Mouse (Mus musculus): ENCODE measurements around the gene Ruvbl2. TPM values are rescaled to one million over a fixed set of nuclear protein-coding genes. Genes with fewer than 3 reads are reported as not detected.

Gene Ruvbl2
- total and polyA plus RNA-seq, 3 experiments: 253 to 277 (median 267) TPM

- Histone ChIP-seq H3K4me2 (ENCODE audit: insufficient read depth, low read depth, poor library complexity, severe bottlenecking) (no peak overlapping the region), H3K4me1 (ENCODE audit: control insufficient read depth in 1 of 2, insufficient read depth in 2 of 2) (peaks cover 4 to 17% of the 10 kb centered on the region in 2 experiments; a peak in 2 of 4 replicates), H3K36me3 (replicated peaks in 1 of 2; ENCODE audit: control insufficient read depth in 1 of 2, insufficient read depth in 1 of 2, low read length in 1 of 2) (peaks cover 0 to 4% of the 10 kb centered on the region in 2 experiments), H3K9me3 (replicated peaks; ENCODE audit: low read length) (peaks cover 3% of the 10 kb centered on the region), H3K79me2 (replicated peaks; ENCODE audit: control insufficient read depth, extremely low read depth, insufficient read depth, poor library complexity, severe bottlenecking) (no peaks in the 10 kb centered on the region), H3K27ac (ENCODE audit: insufficient read depth, low read depth) (no peak overlapping the region), H3K27me3 (replicated peaks) (peaks cover 57% of the 10 kb centered on the region), H3K4me3 (replicated peaks in 1 of 3; ENCODE audit: low read depth in 2 of 3, low read length in 2 of 3, poor library complexity in 1 of 3) (no peak overlapping the region), H3K9ac (ENCODE audit: insufficient read depth, low read depth) (no peak overlapping the region)
- dilution Hi-C loops (cut with MboI; ENCODE audit: extremely low pct_ligation_motif_present, extremely low pct_unique_long_range_greater_than_20kb, low sequenced_read_pairs): no loop called here
- in situ Hi-C loops (cut with MboI; ENCODE audit: low pct_ligation_motif_present, low pct_unique_long_range_greater_than_20kb, low sequenced_read_pairs): no loop called here
- DNase-seq (ENCODE audit: extremely low read depth): no peak
- TF ChIP-seq NRF1 (IDR thresholded peaks at IDR 0.05; ENCODE audit: low read depth, low read length) (no peak), CHD2 (IDR thresholded peaks at IDR 0.05; ENCODE audit: low read length) (no peak), E2F4 (IDR thresholded peaks at IDR 0.05; ENCODE audit: insufficient replicate concordance, low read depth, low read length) (no peak), ELF1 (IDR thresholded peaks at IDR 0.05; ENCODE audit: low read depth, low read length) (no peak), CHD1 (IDR thresholded peaks at IDR 0.05; ENCODE audit: low read depth, low read length) (no peak), HCFC1 (IDR thresholded peaks at IDR 0.05; ENCODE audit: low read depth, low read length) (no peak), SMC3 (IDR thresholded peaks at IDR 0.05; ENCODE audit: low read depth, low read length) (no peak), UBTF (IDR thresholded peaks at IDR 0.05; ENCODE audit: low read depth, low read length) (no peak), RCOR1 (conservative IDR thresholded peaks at IDR 0.05; ENCODE audit: low read depth, low read length) (no peak), MAFK (IDR thresholded peaks at IDR 0.05; ENCODE audit: insufficient replicate concordance, low read length) (no peak), POLR2A (IDR thresholded peaks at IDR 0.05; ENCODE audit: low read depth, low read length) (no peak), SIN3A (IDR thresholded peaks at IDR 0.05; ENCODE audit: low read length) (no peak), KAT2A (IDR thresholded peaks at IDR 0.05; ENCODE audit: insufficient replicate concordance, low read length) (no peak), BHLHE40 (IDR thresholded peaks at IDR 0.05; ENCODE audit: low read depth, low read length) (no peak), PAX5 (IDR thresholded peaks at IDR 0.05; ENCODE audit: low read length) (no peak), ZKSCAN1 (IDR thresholded peaks at IDR 0.05; ENCODE audit: borderline replicate concordance, low read depth, low read length) (no peak), USF2 (conservative IDR thresholded peaks at IDR 0.05; ENCODE audit: low read depth, low read length) (no peak), MEF2A (IDR thresholded peaks at IDR 0.05; ENCODE audit: borderline replicate concordance, low read depth, low read length) (no peak), MAZ (IDR thresholded peaks at IDR 0.05; ENCODE audit: low read depth, low read length) (no peak), ZC3H11A (IDR thresholded peaks at IDR 0.05; ENCODE audit: low read depth, low read length) (no peak)
Observed at GRCm38 (mm10) chr7:45412421-45412820, 25.5 kb downstream of the Ruvbl2 start.

GRCm38 (mm10) chr7:45409497-45410163 lies 28.3 kb downstream of the Ruvbl2 start:
- peaks cover 4 to 26% of the 10 kb centered on the region in 2 experiments; a peak in 2 of 4 replicates for H3K4me1 ChIP-seq (ENCODE audit: control insufficient read depth in 1 of 2, insufficient read depth in 2 of 2)
- TF ChIP-seq UBTF (IDR thresholded peaks at IDR 0.05; ENCODE audit: low read depth, low read length) (no peak), SMC3 (IDR thresholded peaks at IDR 0.05; ENCODE audit: low read depth, low read length) (no peak), USF1 (IDR thresholded peaks at IDR 0.05; ENCODE audit: low read depth, low read length) (no peak), NELFE (IDR thresholded peaks at IDR 0.05; ENCODE audit: low read depth, low read length) (no peak)
- H3K79me2 ChIP-seq (replicated peaks; ENCODE audit: control insufficient read depth, extremely low read depth, insufficient read depth, poor library complexity, severe bottlenecking): no peaks in the 10 kb centered on the region
- no peak overlapping the region for H3K9ac ChIP-seq (ENCODE audit: insufficient read depth, low read depth)
- dilution Hi-C loops (cut with MboI; ENCODE audit: extremely low pct_ligation_motif_present, extremely low pct_unique_long_range_greater_than_20kb, low sequenced_read_pairs): no loop called here
- H3K27me3 ChIP-seq (replicated peaks): peaks cover 78% of the 10 kb centered on the region
- no peak for DNase-seq (ENCODE audit: extremely low read depth)
- H3K4me2 ChIP-seq (ENCODE audit: insufficient read depth, low read depth, poor library complexity, severe bottlenecking): no peak overlapping the region
- peaks cover 12% of the 10 kb centered on the region for H3K9me3 ChIP-seq (replicated peaks; ENCODE audit: low read length)
- H3K27ac ChIP-seq (ENCODE audit: insufficient read depth, low read depth): no peak overlapping the region
- in situ Hi-C loops (cut with MboI; ENCODE audit: low pct_ligation_motif_present, low pct_unique_long_range_greater_than_20kb, low sequenced_read_pairs): no loop called here
- H3K36me3 ChIP-seq (replicated peaks in 1 of 2; ENCODE audit: control insufficient read depth in 1 of 2, insufficient read depth in 1 of 2, low read length in 1 of 2): peaks cover 0 to 4% of the 10 kb centered on the region in 2 experiments
- H3K4me3 ChIP-seq (replicated peaks in 1 of 3; ENCODE audit: low read depth in 2 of 3, low read length in 2 of 3, poor library complexity in 1 of 3): no peak overlapping the region

All from CH12.LX (cell line).